ENCODE assay signal across 25 mouse cellular contexts in genomic region chr4:93208399-93208798, GRCm38 (mm10).
"Had no signal": no experiment of that assay in that cellular context is flagged by ENCODE, and none has a peak within 500 bp of the region (broad histone marks: within the 10 kb centered on the region; RNA-seq: fewer than 3 reads in every experiment).

No protein-coding gene starts in this region.

- H3K9ac ChIP-seq: heart, embryonic 12.5 days; hindbrain, embryonic 12.5 days; hindbrain, embryonic 14.5 days; intestine, embryonic 15.5 days; limb, embryonic 12.5 days had no signal

- H3K36me3 ChIP-seq: heart, embryonic 10.5 days; heart, embryonic 12.5 days; hindbrain, embryonic 10.5 days; hindbrain, embryonic 12.5 days; intestine, embryonic 15.5 days; limb, embryonic 10.5 days; limb, embryonic 12.5 days had no signal

- H3K9me3 ChIP-seq: heart, embryonic 10.5 days; heart, embryonic 12.5 days; hindbrain, embryonic 10.5 days; hindbrain, embryonic 12.5 days; intestine, embryonic 15.5 days; limb, embryonic 10.5 days; limb, embryonic 12.5 days had no signal

- H3K27me3 ChIP-seq: heart, embryonic 12.5 days; hindbrain, embryonic 12.5 days; intestine, embryonic 15.5 days; limb, embryonic 12.5 days had no signal

- H3K4me1 ChIP-seq: heart, embryonic 10.5 days; heart, embryonic 12.5 days; hindbrain, embryonic 10.5 days; hindbrain, embryonic 12.5 days; intestine, embryonic 15.5 days; limb, embryonic 10.5 days; limb, embryonic 12.5 days had no signal

- H3K4me3 ChIP-seq: heart, embryonic 10.5 days; heart, embryonic 12.5 days; hindbrain, embryonic 10.5 days; hindbrain, embryonic 12.5 days; intestine, embryonic 15.5 days; left cerebral cortex, adult 2 months; limb, embryonic 10.5 days; limb, embryonic 12.5 days had no signal

- H3K4me2 ChIP-seq: heart, embryonic 12.5 days; hindbrain, embryonic 12.5 days; hindbrain, embryonic 14.5 days; intestine, embryonic 15.5 days; limb, embryonic 12.5 days; liver, embryonic 11.5 days had no signal

- H3K27ac ChIP-seq: heart, embryonic 10.5 days; hindbrain, embryonic 10.5 days; hindbrain, embryonic 12.5 days; hindbrain, embryonic 14.5 days; intestine, embryonic 15.5 days; kidney, postnatal 0 days; left cerebral cortex, adult 2 months; limb, embryonic 10.5 days; limb, embryonic 12.5 days had no signal

- ATAC-seq: hindbrain, embryonic 16.5 days; inflammation-experienced regulatory T-cells, adult 6 months; intestine, embryonic 15.5 days; intestine, postnatal 0 days had no signal

- DNase-seq: gastrocnemius, postnatal 14 days; gastrocnemius, postnatal 36 days; heart, adult 18-20 months; heart, postnatal 10 days; heart, postnatal 4 days; kidney, adult 18-20 months; kidney, adult 8-10 months; kidney, postnatal 14 days; kidney, postnatal 36 days; layer of hippocampus, adult 9-11 months; liver had no signal
